Mouse (Mus musculus): ENCODE measurements at regions not wholly inside any gene's neighbourhood (a gene's known extent, or its start where the extent isn't known, plus 50 kb on each side); places are given as distances from the start of the nearest gene placed in this dataset.

- DNase-seq (ENCODE audit: low read depth, low spot score) = no peak
These were observed 204.3 kb downstream of the C1d start for GRCm38 (mm10) chr11:17461701-17462100.

DNA sequence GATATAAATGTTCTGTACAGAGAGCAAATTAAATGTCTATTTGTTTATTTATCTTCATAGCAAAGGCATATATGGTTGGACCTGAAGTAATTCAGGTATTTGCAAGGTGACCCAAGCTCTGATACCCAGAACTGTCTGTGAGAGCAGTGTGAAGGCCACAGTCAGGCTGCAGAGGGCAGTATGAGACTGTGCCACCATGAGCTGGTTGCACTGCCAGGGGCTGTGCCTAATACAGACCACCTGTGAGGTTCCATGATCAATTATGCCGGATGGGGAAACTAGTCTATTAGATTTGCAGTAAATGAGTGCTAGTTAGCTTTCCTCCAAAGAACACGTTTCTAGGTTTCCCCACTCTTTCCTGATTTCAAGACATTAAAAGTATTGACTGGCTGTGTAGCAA is 207.5 kb downstream of the C1d start:
- DNase-seq (ENCODE audit: low read depth, low spot score) = no peak

GRCm38 (mm10) chr11:17468431-17469165 is 211.2 kb downstream of the C1d start:
- DNase-seq (ENCODE audit: low read depth, low spot score) = no peak

DNA sequence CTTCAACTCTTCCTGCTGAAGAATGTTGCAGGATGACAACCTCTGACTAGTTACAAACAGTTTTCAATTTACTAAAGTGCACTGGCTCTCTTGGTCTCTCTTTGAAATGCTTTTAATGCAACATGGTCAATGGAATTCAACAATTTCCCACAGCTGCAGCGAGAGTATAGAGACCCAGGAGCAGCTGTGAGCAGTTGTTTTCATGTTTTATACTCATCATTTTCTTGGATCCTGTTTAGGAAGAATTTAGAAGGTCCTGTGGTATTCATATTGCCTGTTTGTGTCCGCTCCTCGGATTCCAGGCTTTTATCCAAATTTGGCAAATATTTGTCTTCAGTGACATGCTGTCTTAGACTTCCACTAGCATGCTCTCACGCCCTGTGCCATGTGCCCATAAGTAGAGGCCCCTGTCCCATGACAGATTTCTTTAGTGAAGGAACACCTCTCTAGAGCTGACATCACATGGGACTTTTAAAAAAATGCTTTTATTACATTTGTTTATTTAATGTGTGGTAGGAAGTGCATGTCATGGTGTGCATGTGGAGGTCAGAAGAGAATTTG is 224.1 kb downstream of the C1d start:
- DNase-seq (ENCODE audit: low read depth, low spot score) = no peak

DNA sequence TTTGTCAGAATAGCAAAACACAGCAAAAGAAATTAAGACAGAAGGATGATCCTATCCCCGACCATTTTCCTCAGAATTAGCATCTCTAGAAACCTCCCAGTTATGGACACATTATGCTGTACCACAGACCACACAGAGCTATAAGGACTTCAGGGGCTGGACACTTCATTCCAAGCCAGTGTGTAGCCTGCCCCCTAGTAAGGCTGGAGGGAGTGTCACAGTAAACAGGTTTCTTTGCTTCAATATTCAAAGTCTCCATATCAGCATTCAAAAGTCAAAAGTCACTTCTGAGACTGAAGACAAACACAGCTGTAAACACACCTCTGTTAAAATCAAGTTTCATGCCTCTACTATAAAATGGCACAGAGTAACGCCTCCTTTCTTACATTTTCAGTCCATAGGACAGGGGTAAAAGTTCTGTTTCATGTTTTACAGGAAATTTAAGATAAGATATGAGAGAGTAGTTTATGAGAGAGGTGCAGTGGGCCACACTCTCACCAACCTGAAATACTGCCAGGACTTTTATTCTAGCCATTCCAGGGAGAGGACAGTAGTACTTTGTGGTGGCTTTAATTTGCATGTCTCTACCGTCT is 226.6 kb downstream of the C1d start:
- no peak for DNase-seq (ENCODE audit: low read depth, low spot score)

DNA sequence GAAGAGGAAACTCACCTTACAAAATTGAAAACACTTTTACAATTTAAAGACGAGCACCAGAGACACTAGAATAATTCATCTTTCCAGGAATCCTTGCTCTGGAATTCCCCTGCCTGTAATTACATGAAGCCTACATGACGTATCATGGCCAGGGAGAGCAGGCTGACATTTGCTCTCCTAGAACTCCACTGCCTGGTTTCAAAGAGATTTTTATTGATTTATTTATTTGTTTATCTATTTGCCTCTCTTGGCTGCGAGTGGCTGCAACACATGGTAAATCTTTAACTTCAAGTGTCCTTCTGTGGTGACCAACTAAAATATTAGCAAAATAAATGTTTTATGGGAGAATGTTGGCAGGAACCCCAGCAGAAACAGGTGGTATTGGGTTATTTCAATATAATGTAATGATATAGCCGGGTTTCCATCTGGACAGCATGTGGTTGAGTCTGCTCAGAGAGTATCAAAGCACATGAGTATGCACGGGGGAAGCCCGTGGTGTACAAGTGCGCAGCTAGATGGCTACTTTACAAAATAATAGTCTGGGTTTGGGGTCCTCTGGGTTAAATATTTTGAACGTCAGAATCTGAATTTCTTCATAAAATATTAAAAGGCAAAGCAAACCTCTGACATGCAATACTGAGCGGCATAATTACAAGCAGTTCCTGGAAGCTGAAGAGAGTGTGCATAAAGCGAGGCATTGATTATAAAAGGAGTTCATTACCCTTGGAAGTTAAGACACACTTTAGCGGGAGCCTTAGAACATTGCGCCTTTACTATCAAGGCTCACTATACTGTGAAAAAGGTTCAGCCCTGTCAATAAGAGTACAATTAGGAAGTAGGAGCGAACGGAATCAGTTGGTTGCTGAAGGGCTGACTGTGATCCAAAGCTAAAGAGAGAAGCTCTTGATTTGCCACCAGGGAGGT is 244.0 kb downstream of the C1d start:
- DNase-seq (ENCODE audit: low read depth, low spot score) = no peak

GRCm38 (mm10) chr11:17502052-17502451 is 244.7 kb downstream of the C1d start:
- DNase-seq (ENCODE audit: low read depth, low spot score) = no peak

GRCm38 (mm10) chr11:17522220-17522919 is 265.0 kb downstream of the C1d start:
- no peak for DNase-seq (ENCODE audit: low read depth, low spot score)

DNA sequence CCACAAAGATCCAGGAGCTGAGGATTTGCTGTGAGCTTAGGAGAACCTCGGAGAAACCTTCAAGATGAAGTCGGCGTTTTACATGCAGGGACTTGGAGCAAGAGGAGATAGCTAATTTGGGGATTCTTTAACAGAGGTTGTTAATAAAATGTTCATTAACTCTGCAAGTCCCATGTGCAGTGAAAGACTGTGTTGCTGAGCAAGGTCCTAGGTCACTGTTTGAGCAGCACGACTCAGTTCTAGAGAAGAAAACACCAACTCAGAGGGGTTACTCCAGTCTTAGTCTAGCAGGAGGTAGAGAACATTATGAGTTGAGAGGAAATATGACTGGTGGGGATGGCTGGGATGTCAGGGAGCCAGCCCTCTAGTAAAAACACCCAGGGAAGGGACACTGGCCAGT is 265.9 kb downstream of the C1d start:
- no peak for DNase-seq (ENCODE audit: low read depth, low spot score)

- no peak for DNase-seq (ENCODE audit: low read depth, low spot score)
These were observed 267.8 kb downstream of the C1d start for GRCm38 (mm10) chr11:17524985-17525775.

GRCm38 (mm10) chr11:17526476-17526875 is 269.1 kb downstream of the C1d start:
- DNase-seq (ENCODE audit: low read depth, low spot score) = no peak

DNA sequence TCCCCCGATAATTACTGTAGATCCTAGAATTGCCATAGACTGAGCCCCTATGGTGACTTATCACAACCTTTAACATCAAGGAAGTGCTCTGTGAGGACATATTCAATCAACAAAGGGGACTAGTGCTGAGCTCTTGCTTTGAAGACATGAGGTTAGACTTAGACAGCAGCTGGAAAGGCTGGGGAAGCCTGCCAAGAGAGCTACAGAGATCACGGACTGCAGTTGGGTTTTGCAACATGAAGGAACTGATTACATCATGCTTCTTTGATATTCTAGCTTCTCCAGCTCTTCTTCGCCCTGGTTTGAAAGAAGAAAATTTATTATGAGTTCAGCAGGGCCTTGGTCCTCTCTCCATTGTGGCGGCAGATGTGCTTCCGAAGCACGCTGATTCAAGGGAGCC is 271.2 kb downstream of the C1d start:
- DNase-seq (ENCODE audit: low read depth, low spot score) = no peak

- no peak for DNase-seq (ENCODE audit: low read depth, low spot score)
These were observed 276.3 kb downstream of the C1d start for GRCm38 (mm10) chr11:17533706-17534105.

DNA sequence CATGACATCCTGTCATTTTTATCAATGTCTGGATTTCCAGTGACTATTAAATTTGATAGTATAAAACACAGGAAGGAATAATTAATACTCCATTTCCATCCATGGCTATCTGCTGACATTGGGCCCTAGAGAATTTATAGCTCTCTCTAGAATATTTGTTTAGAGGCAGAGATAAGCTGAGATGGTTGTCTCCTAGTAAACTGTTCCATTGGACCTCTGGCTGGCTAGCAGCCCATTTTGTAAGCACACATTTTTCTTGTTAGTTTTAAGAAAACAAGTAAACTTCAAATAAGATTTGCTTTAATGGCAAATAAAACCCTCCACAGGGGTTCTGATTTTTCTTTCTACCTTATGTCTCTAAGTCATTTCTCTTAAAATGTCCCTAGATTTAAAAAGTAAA is 288.9 kb downstream of the C1d start:
- DNase-seq (ENCODE audit: low read depth, low spot score) = no peak

- no peak for DNase-seq (ENCODE audit: low read depth, low spot score)
These were observed 291.8 kb downstream of the C1d start for GRCm38 (mm10) chr11:17549148-17549547.

- no peak for DNase-seq (ENCODE audit: low read depth, low spot score)
These were observed 297.9 kb downstream of the C1d start for GRCm38 (mm10) chr11:17555276-17555675.

GRCm38 (mm10) chr11:17591780-17592487 is 334.6 kb downstream of the C1d start:
- DNase-seq (ENCODE audit: low read depth, low spot score) = no peak

- no peak for DNase-seq (ENCODE audit: low read depth, low spot score)
These were observed 346.5 kb downstream of the C1d start for GRCm38 (mm10) chr11:17603726-17604493.

All from retina, postnatal 7 days (tissue).